Mouse (Mus musculus) kidney, adult 8-10 months (tissue): Measurements from ENCODE around the gene Crabp2.
"Not testable (repeated sequence)": the region's sequence is repeated elsewhere in the genome, so short reads cannot be mapped to it uniquely, and the experiment has no call there.

ENCODE experiments used
- DNase-seq, 2 experiments: peaks; one replicate each; pipeline ENCODE4 v3.0.0; 2022

Crabp2 gene

GRCm38 (mm10) chr3:87948378-87949265 is at the start of gene Crabp2:
TSS of gene Crabp2 (plus strand) at chr3:87948666.
- DNase-seq = no peak

GRCm38 (mm10) chr3:87899266-87899665 is 49.2 kb upstream of the Crabp2 start:
- no peak for DNase-seq

GRCm38 (mm10) chr3:87899776-87900175 is 48.7 kb upstream of the Crabp2 start:
- DNase-seq = no peak

GRCm38 (mm10) chr3:87901036-87901624 is 47.3 kb upstream of the Crabp2 start:
- DNase-seq = no peak

GRCm38 (mm10) chr3:87901959-87902358 is 46.5 kb upstream of the Crabp2 start:
- not testable (repeated sequence) for DNase-seq

GRCm38 (mm10) chr3:87903821-87904220 is 44.6 kb upstream of the Crabp2 start:
- DNase-seq = no peak

- DNase-seq = peak; percentile 94 to 95
Observed at GRCm38 (mm10) chr3:87905880-87906485, 42.5 kb upstream of the Crabp2 start, which contains the start of gene Hdgf. TSS of gene Hdgf (plus strand) at chr3:87906321.

- peak; percentile 57 to 58 for DNase-seq
Observed at GRCm38 (mm10) chr3:87906601-87906980, 41.9 kb upstream of the Crabp2 start.

- peak in 1 of 2 experiments; percentile 51 for DNase-seq
Observed at GRCm38 (mm10) chr3:87906981-87907857, 41.2 kb upstream of the Crabp2 start.

GRCm38 (mm10) chr3:87907906-87908305 is 40.6 kb upstream of the Crabp2 start:
- peak; percentile 45 to 72 for DNase-seq

GRCm38 (mm10) chr3:87909381-87909780 is 39.1 kb upstream of the Crabp2 start:
- no peak for DNase-seq

- no peak for DNase-seq
Observed at GRCm38 (mm10) chr3:87909874-87910273, 38.6 kb upstream of the Crabp2 start.

GRCm38 (mm10) chr3:87910573-87911141 is 37.8 kb upstream of the Crabp2 start:
- peak; percentile 91 to 92 for DNase-seq

GRCm38 (mm10) chr3:87913491-87913890 is 35.0 kb upstream of the Crabp2 start:
- no peak for DNase-seq

GRCm38 (mm10) chr3:87913891-87914290 is 34.6 kb upstream of the Crabp2 start:
- DNase-seq = no peak

GRCm38 (mm10) chr3:87916990-87917389 is 31.5 kb upstream of the Crabp2 start:
- no peak for DNase-seq

GRCm38 (mm10) chr3:87918551-87918950 is 29.9 kb upstream of the Crabp2 start:
- DNase-seq = no peak

GRCm38 (mm10) chr3:87919336-87920108 is 28.9 kb upstream of the Crabp2 start, which contains the start of gene Mrpl24:
TSS of gene Mrpl24 (plus strand) at chr3:87919506.
- peak; percentile 88 to 93 for DNase-seq

GRCm38 (mm10) chr3:87920270-87920943 is 28.1 kb upstream of the Crabp2 start:
- DNase-seq = no peak

- no peak for DNase-seq
Observed at GRCm38 (mm10) chr3:87924996-87925395, 23.5 kb upstream of the Crabp2 start.

GRCm38 (mm10) chr3:87927452-87927851 is 21.0 kb upstream of the Crabp2 start:
- no peak for DNase-seq
